In genomic region chr2:25430395-25431233, GRCm38 (mm10) we compare ENCODE assay signal across 11 mouse cellular contexts. TPM values are rescaled to one million over a fixed set of nuclear protein-coding genes. Genes with fewer than 3 reads are reported as not detected.
DNase-seq lines count a peak whose midpoint lies in the region; ATAC-seq and TF ChIP-seq lines count a peak whose summit lies in the region.
"Had no signal": no experiment of that assay in that cellular context is flagged by ENCODE, and none has a peak within 500 bp of the region (broad histone marks: within the 10 kb centered on the region; RNA-seq: fewer than 3 reads in every experiment).

No protein-coding gene starts in this region.

- no peaks in the 10 kb centered on the region for H3K27me3 ChIP-seq in forebrain, embryonic 14.5 days (replicated peaks; ENCODE audit: control insufficient read depth, insufficient read depth, low read length)
- H3K27me3 ChIP-seq in forebrain, embryonic 15.5 days, result peaks cover 2% of the 10 kb centered on the region; the same call in 1 of the 2 replicates
- H3K27me3 ChIP-seq in hindbrain, postnatal 0 days (ENCODE audit: insufficient read depth, low read length), result no peaks in the 10 kb centered on the region

- no peak for ATAC-seq in forebrain, embryonic 14.5 days
- ATAC-seq in forebrain, embryonic 15.5 days (replicated peaks), result no peak
- peak; percentile 8; the same call in 1 of the 2 replicates for ATAC-seq in hindbrain, postnatal 0 days
- ATAC-seq: activated CD4-positive, CD25-positive, alpha-beta regulatory T cell, adult 4 months; liver, embryonic 12.5 days had no signal

- TF ChIP-seq CTCF in hindbrain, postnatal 0 days (IDR thresholded peaks at IDR 0.05; ENCODE audit: low read depth), result no peak

- no peaks in the 10 kb centered on the region for H3K9me3 ChIP-seq in forebrain, embryonic 14.5 days (replicated peaks; ENCODE audit: control insufficient read depth, low read length)
- no peaks in the 10 kb centered on the region for H3K9me3 ChIP-seq in forebrain, embryonic 15.5 days
- no peaks in the 10 kb centered on the region for H3K9me3 ChIP-seq in hindbrain, postnatal 0 days (ENCODE audit: low read length)
- H3K9me3 ChIP-seq: liver, embryonic 12.5 days had no signal

- H3K4me1 ChIP-seq in forebrain, embryonic 14.5 days (ENCODE audit: control insufficient read depth, insufficient read depth, low read length), result peaks cover 16% of the 10 kb centered on the region
- H3K4me1 ChIP-seq in forebrain, embryonic 15.5 days, result peaks cover 31% of the 10 kb centered on the region
- H3K4me1 ChIP-seq in hindbrain, postnatal 0 days (ENCODE audit: insufficient read depth, low read length), result peaks cover 28% of the 10 kb centered on the region

- H3K36me3 ChIP-seq in forebrain, embryonic 14.5 days (ENCODE audit: control insufficient read depth, insufficient read depth, low read length), result peaks cover 26% of the 10 kb centered on the region
- peaks cover 16% of the 10 kb centered on the region for H3K36me3 ChIP-seq in forebrain, embryonic 15.5 days
- peaks cover 15% of the 10 kb centered on the region; the same call in 1 of the 2 replicates for H3K36me3 ChIP-seq in hindbrain, postnatal 0 days (ENCODE audit: insufficient read depth, low read length)
- H3K36me3 ChIP-seq: liver, embryonic 12.5 days had no signal

- H3K27ac ChIP-seq in forebrain, embryonic 14.5 days (ENCODE audit: low read depth, low read length), result no peak overlapping the region
- no peak overlapping the region for H3K27ac ChIP-seq in forebrain, embryonic 15.5 days (replicated peaks)
- no peak overlapping the region; the same call in 1 of the 2 replicates for H3K27ac ChIP-seq in hindbrain, postnatal 0 days
- H3K27ac ChIP-seq: liver, embryonic 12.5 days had no signal

- no peak overlapping the region for H3K4me2 ChIP-seq in forebrain, embryonic 14.5 days (ENCODE audit: low read length)
- no peak overlapping the region for H3K4me2 ChIP-seq in forebrain, embryonic 15.5 days (replicated peaks)
- H3K4me2 ChIP-seq in hindbrain, postnatal 0 days (ENCODE audit: low read depth, low read length), result peak overlapping the region; percentile 83
- H3K4me2 ChIP-seq: liver, embryonic 12.5 days had no signal

- no peak for DNase-seq in forebrain, embryonic 14.5 days (ENCODE audit: low spot score)
- DNase-seq in cerebellum, adult 9-10 months, result peak; percentile 73
- DNase-seq in hindbrain, postnatal 0 days (ENCODE audit: low spot score), result peak; percentile 40
- DNase-seq in left cerebral cortex, adult 18-20 months (ENCODE audit: low spot score in 2 of 2), result peak; percentile 44
- DNase-seq in spleen, postnatal 36 days (ENCODE audit: low spot score in 2 of 2), result no peak
- DNase-seq in gastrocnemius, adult 18-20 months (ENCODE audit: low spot score), result no peak
- no peak for DNase-seq in right cerebral cortex, postnatal 10 days (ENCODE audit: low spot score in 2 of 2)
- DNase-seq: heart, postnatal 36 days had no signal

- H3K4me3 ChIP-seq in forebrain, embryonic 14.5 days (ENCODE audit: low read depth, low read length), result no peak overlapping the region
- no peak overlapping the region for H3K4me3 ChIP-seq in forebrain, embryonic 15.5 days
- no peak overlapping the region; the same call in 1 of the 2 replicates for H3K4me3 ChIP-seq in hindbrain, postnatal 0 days (ENCODE audit: low read length)
- H3K4me3 ChIP-seq: liver, embryonic 12.5 days had no signal

- 0 out of 2 replicates have a peak overlapping the region, but pooled peaks have one; percentile 17 for H3K9ac ChIP-seq in forebrain, embryonic 14.5 days (ENCODE audit: low read length)
- no peak overlapping the region for H3K9ac ChIP-seq in forebrain, embryonic 15.5 days (replicated peaks)
- peak overlapping the region; percentile 22; the same call in 1 of the 2 replicates for H3K9ac ChIP-seq in hindbrain, postnatal 0 days (replicated peaks; ENCODE audit: low read length)
- H3K9ac ChIP-seq: liver, embryonic 12.5 days had no signal

- WGBS in forebrain, embryonic 14.5 days, result 70% methylated on average over 17 of the region's 17 CpGs
- WGBS in forebrain, embryonic 15.5 days, result 59% methylated on average over 17 of the region's 17 CpGs
- 38% methylated on average over 17 of the region's 17 CpGs for WGBS in hindbrain, postnatal 0 days

RNA-seq across cellular contexts. Expression of gene Abca2, which starts 2.1 kb away (rescaled TPM):
- polyA plus RNA-seq in forebrain, embryonic 14.5 days (2014; fragmentation: Nextera tagmentation; extraction: Ambion mirVana), result 6.7 and 11.9 TPM in 2 replicates
- polyA plus RNA-seq in forebrain, embryonic 15.5 days (2015; fragmentation: Nextera tagmentation; extraction: Ambion mirVana), result 11.6 and 14.1 TPM in 2 replicates
- 84.6 and 94.9 TPM in 2 replicates for total RNA-seq in hindbrain, postnatal 0 days (2014; rRNA removed)
- polyA plus RNA-seq in hindbrain, postnatal 0 days (2015; fragmentation: Nextera tagmentation; extraction: Ambion mirVana), result 10.7 and 12.5 TPM in 2 replicates
- total RNA-seq in left cerebral cortex, adult 18-20 months (2021), result 100 to 1,000 TPM; 155 to 165 TPM
- 10 to 100 TPM; 14.1 to 15.5 TPM for total RNA-seq in gastrocnemius, adult 18-20 months (2021)

RNA-seq across cellular contexts. Expression of gene Fut7, which starts 7.5 kb away (rescaled TPM):
- 0.21 TPM in 1 of 2 replicates, not detected in the other for polyA plus RNA-seq in forebrain, embryonic 14.5 days (2014; fragmentation: Nextera tagmentation; extraction: Ambion mirVana)
- polyA plus RNA-seq in forebrain, embryonic 15.5 days (2015; fragmentation: Nextera tagmentation; extraction: Ambion mirVana), result 0.20 TPM in 1 of 2 replicates, not detected in the other
- 1.0 TPM in 1 of 2 replicates, not detected in the other for total RNA-seq in hindbrain, postnatal 0 days (2014; rRNA removed)
- polyA plus RNA-seq in hindbrain, postnatal 0 days (2015; fragmentation: Nextera tagmentation; extraction: Ambion mirVana), result 0.18 and 0.20 TPM in 2 replicates
- total RNA-seq in left cerebral cortex, adult 18-20 months (2021), result under 1 TPM; 0.21 to 0.56 TPM
- total RNA-seq in gastrocnemius, adult 18-20 months (2021), result not detected

RNA-seq across cellular contexts. Expression of gene Clic3, which starts 26.0 kb away (rescaled TPM):
- 1.1 and 2.2 TPM in 2 replicates for polyA plus RNA-seq in forebrain, embryonic 14.5 days (2014; fragmentation: Nextera tagmentation; extraction: Ambion mirVana)
- polyA plus RNA-seq in forebrain, embryonic 15.5 days (2015; fragmentation: Nextera tagmentation; extraction: Ambion mirVana), result 3.3 and 3.4 TPM in 2 replicates
- total RNA-seq in hindbrain, postnatal 0 days (2014; rRNA removed), result 0.97 and 3.9 TPM in 2 replicates
- 4.1 and 4.8 TPM in 2 replicates for polyA plus RNA-seq in hindbrain, postnatal 0 days (2015; fragmentation: Nextera tagmentation; extraction: Ambion mirVana)
- 1 to 10 TPM in 1 of 2 experiments, not detected in 1; 1.5 TPM for total RNA-seq in left cerebral cortex, adult 18-20 months (2021)
- total RNA-seq in gastrocnemius, adult 18-20 months (2021), result 1 to 10 TPM in 1 of 2 experiments, under 1 TPM in 1; 0.39 to 1.0 TPM

RNA-seq across cellular contexts. Expression of gene Paxx, which starts 30.3 kb away (rescaled TPM):
- 93.2 and 101 TPM in 2 replicates for polyA plus RNA-seq in forebrain, embryonic 14.5 days (2014; fragmentation: Nextera tagmentation; extraction: Ambion mirVana)
- 100 and 101 TPM in 2 replicates for polyA plus RNA-seq in forebrain, embryonic 15.5 days (2015; fragmentation: Nextera tagmentation; extraction: Ambion mirVana)
- 183 and 187 TPM in 2 replicates for total RNA-seq in hindbrain, postnatal 0 days (2014; rRNA removed)
- polyA plus RNA-seq in hindbrain, postnatal 0 days (2015; fragmentation: Nextera tagmentation; extraction: Ambion mirVana), result 141 and 145 TPM in 2 replicates
- total RNA-seq in left cerebral cortex, adult 18-20 months (2021), result 10 to 100 TPM; 64.5 to 69.1 TPM
- total RNA-seq in gastrocnemius, adult 18-20 months (2021), result 10 to 100 TPM; 13.7 to 15.1 TPM

RNA-seq across cellular contexts. Expression of gene Npdc1, which starts 31.5 kb away (rescaled TPM):
- polyA plus RNA-seq in forebrain, embryonic 14.5 days (2014; fragmentation: Nextera tagmentation; extraction: Ambion mirVana), result 263 and 331 TPM in 2 replicates
- 406 and 408 TPM in 2 replicates for polyA plus RNA-seq in forebrain, embryonic 15.5 days (2015; fragmentation: Nextera tagmentation; extraction: Ambion mirVana)
- total RNA-seq in hindbrain, postnatal 0 days (2014; rRNA removed), result 249 and 289 TPM in 2 replicates
- 416 and 422 TPM in 2 replicates for polyA plus RNA-seq in hindbrain, postnatal 0 days (2015; fragmentation: Nextera tagmentation; extraction: Ambion mirVana)
- 100 to 1,000 TPM; 328 to 341 TPM for total RNA-seq in left cerebral cortex, adult 18-20 months (2021)
- total RNA-seq in gastrocnemius, adult 18-20 months (2021), result 10 to 100 TPM; 15.8 to 19.0 TPM

Comparison
In these comparisons a context has a peak if more than half of its experiments do, and no peak if none do; other contexts are left out.
1. DNase-seq: peak in cerebellum, adult 9-10 months (single experiment), hindbrain, postnatal 0 days (single experiment) and left cerebral cortex, adult 18-20 months (2 of 2); none in forebrain, embryonic 14.5 days (single experiment), spleen, postnatal 36 days (0 of 2), gastrocnemius, adult 18-20 months (single experiment) and right cerebral cortex, postnatal 10 days (0 of 2).